Mouse (Mus musculus): ENCODE measurements around the gene Serpine2. TPM values are rescaled to one million over a fixed set of nuclear protein-coding genes. Genes with fewer than 3 reads are reported as not detected.

Serpine2 gene
- polyA plus RNA-seq, 1 experiment from 2014 or later, result 382 TPM

DNA sequence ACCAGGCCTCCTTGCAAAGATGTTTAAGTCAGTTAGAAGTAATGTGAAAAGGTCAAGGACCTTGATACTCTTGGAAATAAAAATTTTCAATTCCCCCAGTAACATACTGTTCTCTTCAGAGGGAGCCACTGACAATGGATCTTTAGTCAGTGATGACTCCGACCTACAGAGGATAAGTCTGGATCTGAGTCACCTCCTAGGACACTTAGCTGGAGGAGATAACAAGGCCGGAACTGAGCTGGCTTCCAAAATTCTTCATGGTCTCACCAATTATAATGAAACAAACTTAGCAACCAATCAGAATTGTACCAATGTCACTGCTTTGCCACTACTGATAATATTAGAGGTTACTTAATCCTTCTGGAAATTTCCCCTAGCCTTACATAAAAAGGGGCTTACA, 96.9 kb downstream of the Serpine2 start:
- 92% methylated on average over 2 of the region's 2 CpGs for WGBS
- H3K4me3 ChIP-seq (replicated peaks), result no peak overlapping the region
- H3K9me3 ChIP-seq (replicated peaks), result no peaks in the 10 kb centered on the region
- no peak overlapping the region for H3K9ac ChIP-seq (replicated peaks)
- H3K4me2 ChIP-seq, result no peak overlapping the region
- no peak overlapping the region for H3K27ac ChIP-seq (replicated peaks)
- peaks cover 30% of the 10 kb centered on the region for H3K4me1 ChIP-seq
- no peaks in the 10 kb centered on the region for H3K27me3 ChIP-seq (replicated peaks)
- no peak for ATAC-seq (ENCODE audit: low FRiP score)
- no peaks in the 10 kb centered on the region for H3K36me3 ChIP-seq

DNA sequence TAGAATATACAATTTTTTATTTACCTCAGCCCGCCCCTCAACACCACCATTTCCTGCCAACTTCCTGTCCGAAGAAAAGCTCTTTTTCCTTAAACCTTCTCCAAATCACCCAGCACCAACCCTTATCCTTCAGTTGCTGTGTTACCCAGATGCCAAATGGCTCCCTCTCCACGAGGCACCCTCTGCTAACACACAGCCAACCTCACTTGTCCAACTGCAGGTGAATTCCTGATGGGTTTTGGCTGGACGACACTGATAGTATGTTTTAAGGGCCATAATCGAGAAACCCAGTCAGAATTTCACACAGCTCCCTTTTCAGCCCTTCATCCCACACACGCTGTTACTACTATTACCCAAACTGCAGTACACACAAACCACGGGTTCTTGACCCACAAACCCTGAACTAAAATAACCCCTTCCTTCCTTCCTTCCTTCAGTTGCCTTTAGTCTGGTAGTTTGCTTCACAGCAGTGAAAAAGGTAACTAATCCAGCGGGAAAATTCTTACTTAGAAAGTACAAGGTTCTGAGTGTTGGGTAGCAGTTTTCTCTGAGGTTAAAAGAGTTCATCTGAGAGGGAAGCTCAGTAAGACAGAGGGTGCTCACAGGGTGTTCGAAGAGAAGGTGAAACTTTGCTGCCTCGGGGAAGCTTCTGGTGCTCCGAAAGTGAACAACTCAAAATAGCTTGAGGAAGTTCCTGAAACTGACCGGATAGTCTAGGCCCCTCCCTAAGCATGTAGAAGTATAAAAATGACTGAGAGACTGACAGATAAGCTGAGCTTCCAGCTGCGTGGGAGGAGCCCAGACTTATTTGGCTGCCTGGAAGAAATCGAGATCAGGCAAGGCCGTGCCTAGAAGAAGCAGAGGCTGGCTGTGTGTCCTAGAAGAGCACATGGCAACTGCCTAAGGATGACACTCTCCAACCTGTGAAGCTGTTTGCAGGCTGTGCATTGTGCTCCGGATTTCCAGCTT, 98.4 kb downstream of the Serpine2 start:
- peak overlapping the region; percentile 94 for H3K4me3 ChIP-seq (replicated peaks)
- H3K27ac ChIP-seq (replicated peaks), result peak overlapping the region; percentile 69
- H3K4me1 ChIP-seq, result peaks cover 37% of the 10 kb centered on the region
- peak overlapping the region; percentile 97 for H3K9ac ChIP-seq (replicated peaks)
- peak overlapping the region; percentile 87 for H3K4me2 ChIP-seq
- ATAC-seq (ENCODE audit: low FRiP score), result 0 out of 2 replicates have a peak, but pooled peaks have one; percentile 0
- H3K36me3 ChIP-seq, result no peaks in the 10 kb centered on the region
- H3K9me3 ChIP-seq (replicated peaks), result no peaks in the 10 kb centered on the region
- WGBS, result 62% methylated on average over 16 of the region's 16 CpGs
- no peaks in the 10 kb centered on the region for H3K27me3 ChIP-seq (replicated peaks)

DNA sequence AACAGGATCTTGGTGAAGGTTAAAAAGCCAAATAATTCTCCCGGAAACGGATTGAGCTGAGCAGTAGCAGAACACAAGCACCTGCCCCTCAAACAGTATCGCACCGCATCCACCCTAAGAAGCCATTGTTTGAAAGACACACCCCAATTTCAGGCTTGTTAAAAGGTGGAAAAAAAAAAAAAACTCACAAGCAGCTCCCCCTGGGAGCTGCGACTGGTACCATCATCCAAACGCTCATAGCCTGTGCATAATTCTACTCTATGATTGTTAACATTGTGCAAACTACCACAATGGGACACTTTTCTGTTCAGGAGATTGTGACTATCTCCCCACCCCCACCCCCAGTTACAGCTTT, 99.1 kb downstream of the Serpine2 start:
- Histone ChIP-seq H3K4me2 (peak overlapping the region; percentile 87), H3K27ac (replicated peaks) (peak overlapping the region; percentile 69), H3K9me3 (replicated peaks) (no peaks in the 10 kb centered on the region), H3K9ac (replicated peaks) (peak overlapping the region; percentile 97), H3K36me3 (no peaks in the 10 kb centered on the region), H3K27me3 (replicated peaks) (no peaks in the 10 kb centered on the region), H3K4me3 (replicated peaks) (peak overlapping the region; percentile 94), H3K4me1 (peaks cover 41% of the 10 kb centered on the region)
- WGBS, result under 1% methylated on average over 6 of the region's 6 CpGs
- peak; percentile 50 for ATAC-seq (ENCODE audit: low FRiP score)

DNA sequence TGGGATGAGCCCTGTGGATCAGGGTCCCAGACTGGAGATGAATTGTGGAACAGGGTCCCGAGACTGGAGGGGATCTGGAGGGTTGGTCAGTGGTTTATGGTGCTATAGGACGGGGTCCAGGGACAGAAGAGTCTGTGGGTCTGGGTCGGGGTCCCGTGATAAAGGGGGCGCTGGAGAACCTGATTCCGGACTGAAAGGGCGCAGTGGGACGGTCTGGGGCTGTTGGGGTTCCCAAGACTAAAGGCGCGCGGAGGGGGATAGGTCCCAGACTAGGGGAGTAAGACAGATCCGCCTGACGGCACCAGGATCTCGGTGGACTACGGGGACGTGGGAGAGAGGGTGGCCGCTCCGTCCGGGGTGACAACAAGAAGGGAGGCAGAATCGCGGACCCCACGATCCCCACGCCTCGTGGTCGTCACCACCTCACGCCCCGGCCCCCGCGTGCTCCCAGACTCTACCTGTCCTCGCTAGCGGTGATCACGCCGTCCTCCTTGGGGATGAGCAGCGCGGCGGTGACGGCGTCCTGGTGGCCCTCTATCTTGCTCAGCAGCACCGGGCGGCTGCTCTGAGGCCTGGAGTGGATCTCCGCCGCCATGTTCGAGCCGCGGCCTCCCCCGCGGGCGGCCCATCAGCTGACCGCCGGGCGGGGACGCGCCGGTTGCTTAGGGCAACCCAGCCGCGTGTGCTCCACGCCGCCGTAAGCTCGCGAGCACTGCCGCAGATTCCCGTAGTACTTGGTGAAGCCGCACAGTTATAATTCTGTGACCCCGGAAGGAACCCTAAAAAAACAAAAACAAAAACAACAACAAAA, 99.7 kb downstream of the Serpine2 start:
- H3K27ac ChIP-seq (replicated peaks), result peak overlapping the region; percentile 69
- no peaks in the 10 kb centered on the region for H3K27me3 ChIP-seq (replicated peaks)
- peak; percentile 97 for ATAC-seq (ENCODE audit: low FRiP score)
- WGBS, result under 1% methylated on average over 64 of the region's 65 CpGs
- H3K4me1 ChIP-seq, result peaks cover 45% of the 10 kb centered on the region
- H3K9me3 ChIP-seq (replicated peaks), result no peaks in the 10 kb centered on the region
- peak overlapping the region; percentile 94 for H3K4me3 ChIP-seq (replicated peaks)
- no peaks in the 10 kb centered on the region for H3K36me3 ChIP-seq
- peak overlapping the region; percentile 97 for H3K9ac ChIP-seq (replicated peaks)
- peak overlapping the region; percentile 87 for H3K4me2 ChIP-seq

DNA sequence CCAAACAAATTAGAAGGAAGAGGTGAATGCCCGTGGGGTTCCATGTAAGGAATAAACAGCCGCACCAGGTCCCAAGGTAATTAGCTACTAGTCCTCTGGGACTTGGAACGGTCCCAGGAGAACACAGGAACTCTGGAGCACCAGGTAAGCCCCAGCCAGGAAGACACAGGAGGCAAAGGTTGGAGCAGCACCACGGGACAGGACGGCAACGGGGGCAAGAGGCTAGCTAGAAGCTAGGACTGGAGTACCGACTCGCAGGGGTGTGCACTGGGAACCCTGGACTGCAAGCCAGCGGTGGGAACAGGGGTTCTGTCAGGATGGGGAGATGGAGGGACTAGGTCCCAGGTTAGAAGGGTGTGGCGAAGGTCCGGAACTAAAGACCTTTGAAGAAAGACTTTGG, 100.3 kb downstream of the Serpine2 start:
- WGBS, result 9% methylated on average over 11 of the region's 11 CpGs
- H3K27me3 ChIP-seq (replicated peaks), result no peaks in the 10 kb centered on the region
- H3K4me1 ChIP-seq, result peaks cover 45% of the 10 kb centered on the region
- H3K4me3 ChIP-seq (replicated peaks), result peak overlapping the region; percentile 94
- ATAC-seq (ENCODE audit: low FRiP score), result no peak; the same call in 1 of the 2 replicates
- peak overlapping the region; percentile 97 for H3K9ac ChIP-seq (replicated peaks)
- no peak overlapping the region for H3K27ac ChIP-seq (replicated peaks)
- no peaks in the 10 kb centered on the region for H3K9me3 ChIP-seq (replicated peaks)
- H3K4me2 ChIP-seq, result peak overlapping the region; percentile 87
- H3K36me3 ChIP-seq, result no peaks in the 10 kb centered on the region

DNA sequence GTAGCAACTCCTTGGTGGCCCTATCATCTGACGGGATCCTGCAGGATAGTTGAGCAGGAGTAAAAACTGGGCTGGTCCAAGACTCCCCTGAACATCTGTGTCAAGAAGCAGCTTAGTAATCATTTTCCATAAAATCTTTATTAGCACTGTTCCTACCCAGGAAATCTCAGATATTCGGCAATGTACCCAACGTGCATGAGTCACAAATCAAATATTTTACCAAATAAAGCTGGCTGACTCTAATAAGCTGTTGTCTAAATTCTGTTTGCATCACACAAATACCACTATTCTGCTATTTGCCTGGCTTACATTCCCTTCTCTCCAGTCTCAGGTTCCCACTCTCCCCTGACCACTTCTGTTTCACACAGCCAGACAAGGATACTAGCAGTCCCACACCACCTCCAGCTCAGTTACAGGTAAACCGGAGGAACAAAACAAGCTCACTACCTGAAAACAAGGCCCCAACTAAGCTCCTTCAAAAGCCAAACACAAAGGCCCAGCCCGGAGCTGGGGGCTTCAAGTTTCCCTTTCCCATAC, 101.5 kb downstream of the Serpine2 start:
- Histone ChIP-seq H3K4me2 (peak overlapping the region; percentile 87), H3K9me3 (replicated peaks) (no peaks in the 10 kb centered on the region), H3K36me3 (no peaks in the 10 kb centered on the region), H3K4me3 (replicated peaks) (peak overlapping the region; percentile 20), H3K27me3 (replicated peaks) (no peaks in the 10 kb centered on the region), H3K4me1 (peaks cover 45% of the 10 kb centered on the region), H3K27ac (replicated peaks) (no peak overlapping the region), H3K9ac (replicated peaks) (no peak overlapping the region)
- WGBS, result 65% methylated on average over 5 of the region's 5 CpGs
- ATAC-seq (ENCODE audit: low FRiP score), result no peak

DNA sequence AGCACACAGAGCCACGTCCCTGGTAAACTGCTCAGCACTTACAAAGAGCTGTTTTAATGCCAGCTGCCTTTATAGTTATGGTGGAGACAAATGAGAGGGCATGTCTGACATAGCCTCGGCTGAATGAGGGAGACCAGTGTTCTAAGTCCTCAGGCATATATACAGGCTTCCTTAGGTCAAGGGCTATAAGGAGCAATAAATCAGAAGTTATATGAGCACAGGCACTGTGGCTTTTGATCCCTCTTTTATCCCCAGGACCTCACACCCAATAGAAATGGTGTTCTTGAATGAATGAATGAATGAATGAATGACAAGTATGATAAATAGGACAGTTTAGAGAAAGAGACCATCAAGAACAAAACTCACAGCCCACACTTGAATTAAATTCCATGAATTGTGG, 102.0 kb downstream of the Serpine2 start:
- Histone ChIP-seq H3K36me3 (no peaks in the 10 kb centered on the region), H3K27me3 (replicated peaks) (no peaks in the 10 kb centered on the region), H3K9ac (replicated peaks) (0 out of 2 replicates have a peak overlapping the region, but pooled peaks have one; percentile 18), H3K4me1 (peaks cover 45% of the 10 kb centered on the region), H3K4me3 (replicated peaks) (no peak overlapping the region), H3K4me2 (peak overlapping the region; percentile 87), H3K9me3 (replicated peaks) (no peaks in the 10 kb centered on the region), H3K27ac (replicated peaks) (no peak overlapping the region)
- no peak for ATAC-seq (ENCODE audit: low FRiP score)
- 9% methylated on average over 2 of the region's 2 CpGs for WGBS

DNA sequence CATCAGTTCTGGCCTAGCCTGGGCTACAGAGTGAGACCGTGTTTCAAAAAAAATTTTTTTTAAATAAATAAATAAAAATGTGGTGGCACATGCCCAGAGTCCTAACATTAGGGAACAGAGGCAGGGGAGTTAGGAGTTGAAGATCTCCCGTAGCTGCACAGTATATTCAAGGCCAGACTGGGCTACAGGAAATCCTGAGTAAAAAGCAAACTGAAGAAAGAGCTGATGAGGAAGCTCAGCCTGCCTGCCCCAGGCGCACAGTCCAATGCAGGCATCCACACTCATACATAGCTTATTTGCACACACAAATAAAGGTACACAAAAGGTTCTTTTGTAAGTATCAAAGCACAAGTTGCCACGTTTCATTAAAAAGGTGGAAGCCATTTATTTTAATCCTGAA, 103.4 kb downstream of the Serpine2 start:
- Histone ChIP-seq H3K4me2 (no peak overlapping the region), H3K9ac (replicated peaks) (no peak overlapping the region), H3K27me3 (replicated peaks) (no peaks in the 10 kb centered on the region), H3K4me3 (replicated peaks) (no peak overlapping the region), H3K27ac (replicated peaks) (0 out of 2 replicates have a peak overlapping the region, but pooled peaks have one; percentile 30), H3K9me3 (replicated peaks) (no peaks in the 10 kb centered on the region), H3K4me1 (peaks cover 41% of the 10 kb centered on the region), H3K36me3 (no peaks in the 10 kb centered on the region)
- 82% methylated on average over 4 of the region's 4 CpGs for WGBS
- no peak for ATAC-seq (ENCODE audit: low FRiP score)

DNA sequence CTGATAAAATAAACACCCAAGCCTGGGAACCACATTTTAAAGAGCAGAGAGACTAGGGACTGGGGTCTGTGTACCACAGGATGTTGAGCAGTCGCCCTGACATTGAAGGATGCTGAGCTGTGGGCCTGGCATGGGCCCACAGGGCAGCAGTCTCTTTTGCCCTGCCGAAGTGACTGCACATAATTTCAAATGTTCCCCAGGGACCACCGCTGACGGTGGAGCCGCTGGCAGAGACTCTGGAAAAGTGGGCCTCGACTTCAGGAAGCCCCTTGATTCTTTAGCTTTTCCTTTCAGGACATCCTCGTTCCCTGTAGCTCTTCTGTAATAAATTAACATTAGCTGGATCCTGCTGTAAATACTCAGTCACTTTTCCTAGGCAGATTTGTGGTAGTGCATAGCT, 103.8 kb downstream of the Serpine2 start:
- Histone ChIP-seq H3K9ac (replicated peaks) (no peak overlapping the region), H3K4me2 (no peak overlapping the region), H3K36me3 (peaks cover 2% of the 10 kb centered on the region; the same call in 1 of the 2 replicates), H3K27me3 (replicated peaks) (no peaks in the 10 kb centered on the region), H3K27ac (replicated peaks) (0 out of 2 replicates have a peak overlapping the region, but pooled peaks have one; percentile 30), H3K4me1 (peaks cover 36% of the 10 kb centered on the region), H3K4me3 (replicated peaks) (no peak overlapping the region), H3K9me3 (replicated peaks) (no peaks in the 10 kb centered on the region)
- 30% methylated on average over 7 of the region's 7 CpGs for WGBS
- ATAC-seq (ENCODE audit: low FRiP score), result no peak

DNA sequence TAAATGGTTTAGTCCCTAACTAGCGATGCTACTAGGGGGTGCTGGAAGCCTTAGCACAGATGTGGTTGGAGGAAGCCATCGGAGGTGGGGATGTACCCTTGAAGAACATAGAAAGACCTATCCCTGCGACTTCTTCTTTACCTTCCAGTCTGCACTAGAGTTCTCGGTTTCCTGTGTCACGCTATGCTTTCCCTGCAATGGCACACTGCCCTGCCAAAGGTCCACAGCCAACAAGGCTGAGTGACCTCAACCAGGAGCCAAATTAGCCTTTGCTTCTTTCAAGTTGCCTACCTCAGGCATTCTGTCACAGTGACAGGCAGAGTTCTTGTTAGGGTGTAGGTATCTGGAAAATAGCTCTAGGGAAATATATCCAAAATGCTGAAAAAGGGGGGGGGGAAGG, 104.6 kb downstream of the Serpine2 start:
- no peaks in the 10 kb centered on the region for H3K9me3 ChIP-seq (replicated peaks)
- no peak for ATAC-seq (ENCODE audit: low FRiP score)
- 95% methylated on average over 5 of the region's 5 CpGs for WGBS
- no peak overlapping the region for H3K4me2 ChIP-seq
- H3K36me3 ChIP-seq, result peaks cover 7% of the 10 kb centered on the region; the same call in 1 of the 2 replicates
- H3K4me3 ChIP-seq (replicated peaks), result no peak overlapping the region
- H3K27ac ChIP-seq (replicated peaks), result no peak overlapping the region
- H3K4me1 ChIP-seq, result peaks cover 33% of the 10 kb centered on the region
- H3K27me3 ChIP-seq (replicated peaks), result no peaks in the 10 kb centered on the region
- H3K9ac ChIP-seq (replicated peaks), result no peak overlapping the region

DNA sequence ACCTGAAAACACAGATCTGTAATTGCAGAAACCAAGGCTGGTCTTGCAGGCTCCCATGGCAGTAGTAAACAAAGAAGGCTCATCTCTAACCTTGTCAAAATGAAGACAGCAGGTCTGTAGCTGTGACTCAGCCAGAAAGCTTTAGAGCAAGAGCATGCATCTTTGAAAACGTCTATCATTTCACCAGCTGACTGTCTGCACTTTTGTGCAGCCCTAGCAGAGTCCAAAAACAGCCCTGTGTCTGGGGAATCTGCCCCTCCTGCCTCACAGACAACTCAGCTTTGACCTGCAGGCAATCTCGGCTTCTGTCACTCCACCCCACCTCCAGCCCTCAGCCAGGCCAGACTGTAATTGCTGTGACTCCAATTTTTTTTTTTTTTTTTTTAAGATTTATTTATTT, 105.6 kb downstream of the Serpine2 start:
- Histone ChIP-seq H3K27ac (replicated peaks) (no peak overlapping the region), H3K4me2 (no peak overlapping the region), H3K36me3 (peaks cover 11% of the 10 kb centered on the region; the same call in 1 of the 2 replicates), H3K9ac (replicated peaks) (no peak overlapping the region), H3K9me3 (replicated peaks) (peaks cover 3% of the 10 kb centered on the region; the same call in 1 of the 2 replicates), H3K27me3 (replicated peaks) (no peaks in the 10 kb centered on the region), H3K4me1 (peaks cover 28% of the 10 kb centered on the region), H3K4me3 (replicated peaks) (no peak overlapping the region)
- 70% methylated on average over 2 of the region's 2 CpGs for WGBS
- ATAC-seq (ENCODE audit: low FRiP score), result no peak

Data from neural tube, embryonic 15.5 days (tissue).